Mouse (Mus musculus): ENCODE results near the gene Znrd1as.

- TF ChIP-seq CTCF (conservative IDR thresholded peaks at IDR 0.05; ENCODE audit: low read length) (no peak), POU5F1 (IDR thresholded peaks at IDR 0.05; ENCODE audit: borderline replicate concordance, low read length) (no peak)
These were observed 48.6 kb upstream of the Znrd1as start for GRCm38 (mm10) chr17:36909802-36910201.

Data from E14TG2a.4 (cell line).